Mouse (Mus musculus) heart, embryonic 13.5 days (tissue): ENCODE measurements around the gene Ceacam13. TPM values are rescaled to one million over a fixed set of nuclear protein-coding genes. Genes with fewer than 3 reads are reported as not detected.
"Not testable (repeated sequence)": the region's sequence is repeated elsewhere in the genome, so short reads cannot be mapped to it uniquely, and the experiment has no call there.

Source experiments
- ATAC-seq: fragments of 200-750 bp; cut with Nextera tagmentation; 2 replicates; pipeline ENCODE4 v1.8.0; 2017; ENCODE audit warnings: moderate TSS enrichment; ENCODE audit not compliant: insufficient number of reproducible peaks, low FRiP score, low TSS enrichment; ENCODE audit errors: extremely low read depth
- H3K27ac ChIP-seq: fragments of 300-500 bp; sonication (generic); replicated peaks from 2 replicates; pipeline ENCODE4 v1.5.1; 2015; ENCODE audit warnings: moderate library complexity, mild to moderate bottlenecking, inconsistent platforms
- H3K27me3 ChIP-seq: fragments of 300-500 bp; sonication (generic); replicated peaks from 2 replicates; pipeline ENCODE4 v1.6.1; 2015; ENCODE audit warnings: mild to moderate bottlenecking, inconsistent platforms
- H3K36me3 ChIP-seq: fragments of 300-500 bp; sonication (generic); 2 replicates; pipeline ENCODE4 v1.6.1; 2015; ENCODE audit warnings: mild to moderate bottlenecking, inconsistent platforms
- H3K4me1 ChIP-seq: fragments of 300-500 bp; sonication (generic); 2 replicates; pipeline ENCODE4 v1.6.1; 2015; ENCODE audit warnings: inconsistent platforms
- H3K4me2 ChIP-seq: fragments of 300-500 bp; sonication (generic); 2 replicates; pipeline ENCODE4 v1.6.1; 2015; ENCODE audit warnings: inconsistent platforms, mild to moderate bottlenecking, moderate library complexity
- H3K4me3 ChIP-seq: fragments of 300-500 bp; sonication (generic); 2 replicates; pipeline ENCODE4 v1.5.1; 2015; ENCODE audit warnings: moderate library complexity, mild to moderate bottlenecking, inconsistent platforms
- H3K9ac ChIP-seq: fragments of 300-500 bp; sonication (generic); 2 replicates; pipeline ENCODE4 v1.6.1; 2015; ENCODE audit warnings: inconsistent platforms, mild to moderate bottlenecking, moderate library complexity
- H3K9me3 ChIP-seq: fragments of 300-500 bp; sonication (generic); 2 replicates; pipeline ENCODE4 v1.6.1; 2016; ENCODE audit warnings: inconsistent platforms
- WGBS: fragments of 180-500 bp; shearing (Covaris S2); methylation state at CpG from one replicate; pipeline ENCODE4 v1.1.7; 2015; ENCODE audit warnings: mixed read lengths; 5-methylcytosine and 5-hydroxymethylcytosine counted together
- microRNA-seq: library from miRNA; unstranded; fragments of <30 nt; microRNA quantifications from one replicate; pipeline ENCODE4, GENCODE M21; 2016
- polyA plus RNA-seq: library from polyadenylated mRNA; unstranded; fragments of >200 nt; fragmentation: Nextera tagmentation; extraction: Ambion mirVana; gene quantifications from 2 replicates; pipeline ENCODE4 v1.2.1, GENCODE M21; 2015

Ceacam13 gene
- polyA plus RNA-seq = not detected in 2 replicates

DNA sequence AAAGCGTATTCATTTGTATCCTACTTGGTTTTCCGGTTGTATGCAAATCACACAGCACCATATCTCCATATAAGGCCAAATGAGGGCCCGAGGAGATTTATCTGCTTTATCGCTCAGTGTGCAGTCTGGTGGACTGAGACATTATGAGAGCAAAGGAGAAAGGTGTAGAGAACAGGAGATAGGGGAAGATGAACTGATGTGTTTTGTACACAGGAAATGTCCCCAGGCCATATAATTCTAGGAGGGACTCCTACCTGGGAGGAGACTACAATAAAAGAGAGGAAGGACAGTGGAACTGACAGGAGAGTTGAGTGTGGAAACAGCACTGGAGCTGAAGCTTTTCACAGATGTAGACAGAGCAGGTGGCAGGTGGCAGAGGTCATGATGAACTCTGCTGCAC, at the start of gene Ceacam13:
Gene Ceacam13, plus strand, starts transcription at position 301 of the 400 bp plus-strand sequence.
- H3K36me3 ChIP-seq = no peaks in the 10 kb centered on the region
- no peak within 1 kb of the TSS for H3K9ac ChIP-seq
- peaks cover 68% of the 10 kb centered on the region for H3K9me3 ChIP-seq
- no peaks in the 10 kb centered on the region for H3K27me3 ChIP-seq
- 61% methylated on average over 4 of the region's 4 CpGs for WGBS
- ATAC-seq = no peak
- no peak within 1 kb of the TSS for H3K4me3 ChIP-seq
- no peak within 1 kb of the TSS for H3K4me2 ChIP-seq
- H3K4me1 ChIP-seq = no peaks in the 10 kb centered on the region
- no peak within 1 kb of the TSS for H3K27ac ChIP-seq

DNA sequence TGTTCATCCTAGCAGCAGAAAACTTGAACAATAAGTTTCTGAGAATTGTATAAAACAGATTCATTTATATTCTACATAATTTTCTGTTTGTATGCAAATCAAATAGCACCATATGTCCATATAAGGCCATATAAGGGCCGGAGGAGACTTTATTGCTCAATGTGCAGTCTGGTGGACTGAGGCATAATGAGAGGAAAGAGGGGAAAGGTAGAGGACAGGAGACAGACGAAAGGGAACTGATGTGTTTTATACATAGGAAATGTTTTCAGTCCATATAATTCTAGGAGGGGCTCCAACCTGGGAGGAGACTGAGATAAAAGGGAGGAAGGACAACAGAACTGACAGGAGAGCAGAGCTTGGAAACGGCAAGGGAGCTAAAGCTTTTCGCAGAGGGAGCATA, 37.9 kb upstream of the Ceacam13 start, which contains the start of gene Ceacam11:
Gene Ceacam11, plus strand, starts transcription at position 301 of the 400 bp plus-strand sequence.
- no peak within 1 kb of the TSS for H3K9ac ChIP-seq
- no peaks in the 10 kb centered on the region for H3K36me3 ChIP-seq
- 66% methylated on average over 4 of the region's 4 CpGs for WGBS
- no peak within 1 kb of the TSS for H3K4me3 ChIP-seq
- H3K27me3 ChIP-seq = no peaks in the 10 kb centered on the region
- H3K4me2 ChIP-seq = no peak within 1 kb of the TSS
- no peak within 1 kb of the TSS for H3K27ac ChIP-seq
- H3K9me3 ChIP-seq = peaks cover 48% of the 10 kb centered on the region
- ATAC-seq = no peak
- no peaks in the 10 kb centered on the region for H3K4me1 ChIP-seq

DNA sequence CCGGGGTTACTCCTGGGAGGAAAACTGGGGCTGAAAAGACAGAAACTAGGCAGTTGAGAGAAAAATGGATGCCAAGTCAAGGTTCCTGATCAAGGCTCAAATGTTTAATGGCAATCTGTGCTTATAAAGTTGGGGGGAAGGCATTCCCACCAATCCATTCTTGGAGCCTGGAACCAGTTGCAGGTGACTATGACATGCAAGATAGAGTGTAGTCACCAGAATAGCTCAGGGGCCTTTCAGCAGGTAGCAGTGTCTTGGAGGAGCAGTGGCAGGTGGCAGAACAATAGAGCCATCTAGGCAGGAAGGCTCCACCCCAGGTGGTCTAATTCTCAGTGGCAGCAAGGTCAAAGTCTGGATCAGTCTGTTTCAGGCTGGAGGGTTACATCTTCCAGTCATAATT, 8.6 kb upstream of the Ceacam13 start:
- ATAC-seq, H3K9ac ChIP-seq, H3K4me1 ChIP-seq, H3K36me3 ChIP-seq, H3K27ac ChIP-seq, H3K4me2 ChIP-seq, H3K27me3 ChIP-seq, H3K4me3 ChIP-seq: not testable (repeated sequence)
- H3K9me3 ChIP-seq = peaks cover 27% of the 10 kb centered on the region
- 80% methylated on average over 1 of the region's 1 CpGs for WGBS

DNA sequence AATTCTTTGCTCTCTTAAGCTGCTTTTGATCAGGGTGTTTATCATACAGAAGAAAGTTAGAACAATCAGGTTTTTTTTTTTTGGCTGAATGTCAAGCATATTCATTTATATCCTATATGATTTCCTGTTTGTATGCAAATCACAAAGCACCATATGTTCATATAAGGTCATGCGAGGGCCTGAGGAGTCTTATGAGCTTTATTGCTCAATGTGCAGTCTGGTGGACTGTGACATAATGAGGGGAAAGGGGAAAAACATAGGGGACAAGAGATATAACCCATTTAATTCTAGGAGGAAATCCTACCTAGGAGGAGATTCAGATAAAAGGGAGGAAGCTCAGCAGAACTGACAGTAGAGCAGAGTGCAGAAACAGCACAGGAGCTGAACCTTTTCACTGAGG, 55.9 kb downstream of the Ceacam13 start, which contains the start of gene Ceacam12:
Gene Ceacam12, plus strand, starts transcription at position 301 of the 400 bp plus-strand sequence.
- no peak within 1 kb of the TSS for H3K9ac ChIP-seq
- H3K36me3 ChIP-seq = no peaks in the 10 kb centered on the region
- no peak within 1 kb of the TSS for H3K27ac ChIP-seq
- WGBS = 56% methylated on average over 1 of the region's 1 CpGs
- H3K4me2 ChIP-seq = no peak within 1 kb of the TSS
- H3K9me3 ChIP-seq = peaks cover 76% of the 10 kb centered on the region
- ATAC-seq = no peak
- H3K4me3 ChIP-seq = no peak within 1 kb of the TSS
- H3K27me3 ChIP-seq = no peaks in the 10 kb centered on the region
- no peaks in the 10 kb centered on the region for H3K4me1 ChIP-seq

Small RNA genes lying within 50 kb of the gene (microRNA-seq; reads per million reads assigned to microRNA genes)
- not detected for gene Gm22414

Other genes starting within 250 kb of the Ceacam13 start
- not detected in 2 replicates for gene Ceacam14, start 197.3 kb upstream of the Ceacam13 start, polyA plus RNA-seq
- not detected in 2 replicates for gene Gm5155, start 138.1 kb upstream of the Ceacam13 start, polyA plus RNA-seq
- gene Ceacam11, start 37.8 kb upstream of the Ceacam13 start, polyA plus RNA-seq = not detected in 2 replicates
- gene Ceacam12, start 56.0 kb downstream of the Ceacam13 start, polyA plus RNA-seq = not detected in 2 replicates
- gene Igfl3, start 166.6 kb downstream of the Ceacam13 start, polyA plus RNA-seq = not detected in 2 replicates
- not detected in 2 replicates for gene Mill1, start 235.5 kb downstream of the Ceacam13 start, polyA plus RNA-seq